Mouse (Mus musculus) liver, embryonic 14.5 days (tissue): ENCODE data around the gene Nupr1l.

Experiments
- CTCF ChIP-seq: IDR thresholded peaks from 2 replicates; pipeline ENCODE4 v1.5.1; 2016; ENCODE audit warnings: antibody characterized with exemption, low read depth, control low read depth
- EP300 ChIP-seq: IDR thresholded peaks from 2 replicates; pipeline ENCODE4 v1.6.1; 2016; ENCODE audit warnings: antibody characterized with exemption, low read depth

DNA sequence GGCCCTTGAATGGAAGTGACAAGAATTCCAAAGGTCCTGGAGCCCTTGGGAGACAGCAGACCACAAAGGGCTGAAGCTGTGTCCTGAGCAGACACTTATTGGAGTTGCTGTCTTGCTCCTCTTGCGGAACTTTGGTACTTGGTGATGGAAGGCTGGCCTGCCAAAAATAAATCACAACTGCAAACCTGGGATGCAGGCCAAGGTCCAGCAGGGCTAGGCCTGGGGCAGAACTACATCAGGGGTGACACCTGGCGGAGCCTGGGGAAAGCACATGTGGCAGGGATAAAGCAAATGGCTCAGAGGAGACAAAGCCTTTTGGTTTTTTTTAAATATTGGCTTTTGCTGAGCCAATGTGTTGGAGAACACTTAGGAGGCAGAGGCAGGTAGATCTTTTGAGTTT is 29.4 kb upstream of the Nupr1l start:
- peak; percentile 73 for TF ChIP-seq CTCF
- TF ChIP-seq EP300: no peak
